Mouse (Mus musculus) brain, embryonic 14.5 days (tissue): ENCODE results near the gene Muc1.

Experiments
- CTCF ChIP-seq: fragments of 200-500 bp; IDR thresholded peaks from 2 replicates; pipeline ENCODE4 v1.5.1; 2012; ENCODE audit warnings: inconsistent platforms, mild to moderate bottlenecking, moderate library complexity, borderline replicate concordance; ENCODE audit not compliant: insufficient read depth, insufficient read length; ENCODE audit errors: extremely low read depth
- POLR2A ChIP-seq: fragments of 200-500 bp; IDR thresholded peaks from 2 replicates; pipeline ENCODE4 v1.6.1; 2012; ENCODE audit warnings: mild to moderate bottlenecking, inconsistent platforms, borderline replicate concordance; ENCODE audit not compliant: poor library complexity, insufficient read depth, insufficient read length, severe bottlenecking; ENCODE audit errors: extremely low read depth

DNA sequence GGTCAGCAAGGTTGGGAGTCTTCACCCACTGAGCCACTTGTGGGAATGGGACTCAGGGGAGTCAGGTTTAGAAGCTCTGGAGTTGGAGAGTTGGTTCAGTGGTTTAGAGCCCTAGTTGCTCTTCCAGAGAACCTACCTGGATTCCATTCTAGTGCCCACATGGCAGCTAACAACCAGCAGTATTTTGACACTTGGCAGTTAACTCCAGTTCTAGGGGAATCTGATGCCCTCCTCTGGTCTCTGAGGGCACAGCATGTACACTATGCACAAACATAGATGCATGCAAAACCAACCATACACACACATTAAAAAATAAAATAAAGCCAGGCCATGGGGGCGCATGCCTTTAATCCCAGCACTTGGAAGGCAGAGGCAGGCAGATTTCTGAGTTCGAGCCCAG lies 35.0 kb upstream of the Muc1 start:
- TF ChIP-seq CTCF (peak; percentile 26; the same call in 1 of the 2 replicates), POLR2A (no peak)
